In genomic region chr4:88372293-88373224, GRCm38 (mm10) we compare ENCODE assay signal across 21 mouse cellular contexts.
DNase-seq lines count a peak whose midpoint lies in the region; ATAC-seq and TF ChIP-seq lines count a peak whose summit lies in the region.
"Had no signal": no experiment of that assay in that cellular context is flagged by ENCODE, and none has a peak within 500 bp of the region (broad histone marks: within the 10 kb centered on the region; RNA-seq: fewer than 3 reads in every experiment).

No protein-coding gene starts in this region.

- H3K27ac ChIP-seq in forebrain, embryonic 15.5 days (replicated peaks), result 0 out of 2 replicates have a peak overlapping the region, but pooled peaks have one; percentile 8
- no peak overlapping the region for H3K27ac ChIP-seq in hindbrain, embryonic 16.5 days (ENCODE audit: low read depth, low read length)
- H3K27ac ChIP-seq in midbrain, embryonic 16.5 days (ENCODE audit: low read length), result peak overlapping the region; percentile 68
- no peak overlapping the region for H3K27ac ChIP-seq in intestine, postnatal 0 days (ENCODE audit: low read depth, low read length)
- H3K27ac ChIP-seq in kidney, embryonic 14.5 days (ENCODE audit: low read depth, low read length), result no peak overlapping the region
- H3K27ac ChIP-seq: gastrocnemius, adult 2 months; heart, adult 2 months; layer of hippocampus, adult 2 months; limb, embryonic 12.5 days; liver, embryonic 13.5 days; lung, embryonic 15.5 days; neural tube, embryonic 15.5 days had no signal

- no peak for TF ChIP-seq CTCF in intestine, postnatal 0 days (IDR thresholded peaks at IDR 0.05; ENCODE audit: low read depth)

- no peak overlapping the region for H3K4me2 ChIP-seq in forebrain, embryonic 15.5 days (replicated peaks)
- no peak overlapping the region for H3K4me2 ChIP-seq in hindbrain, embryonic 16.5 days (ENCODE audit: low read length)
- H3K4me2 ChIP-seq in midbrain, embryonic 16.5 days (ENCODE audit: low read length), result 0 out of 2 replicates have a peak overlapping the region, but pooled peaks have one; percentile 14
- H3K4me2 ChIP-seq in intestine, postnatal 0 days (replicated peaks; ENCODE audit: low read depth), result no peak overlapping the region
- no peak overlapping the region for H3K4me2 ChIP-seq in kidney, embryonic 14.5 days (replicated peaks; ENCODE audit: low read depth, low read length)
- H3K4me2 ChIP-seq: limb, embryonic 12.5 days; liver, embryonic 13.5 days; lung, embryonic 15.5 days; neural tube, embryonic 15.5 days had no signal

- H3K4me3 ChIP-seq in forebrain, embryonic 15.5 days, result no peak overlapping the region
- no peak overlapping the region for H3K4me3 ChIP-seq in hindbrain, embryonic 16.5 days (ENCODE audit: low read length)
- no peak overlapping the region for H3K4me3 ChIP-seq in midbrain, embryonic 16.5 days (ENCODE audit: low read depth, low read length)
- H3K4me3 ChIP-seq in intestine, postnatal 0 days (ENCODE audit: low read depth, low read length), result no peak overlapping the region
- H3K4me3 ChIP-seq in kidney, embryonic 14.5 days (ENCODE audit: low read length), result no peak overlapping the region
- H3K4me3 ChIP-seq: gastrocnemius, adult 2 months; heart, adult 2 months; layer of hippocampus, adult 2 months; limb, embryonic 12.5 days; liver, embryonic 13.5 days; lung, embryonic 15.5 days; myocyte; neural tube, embryonic 15.5 days had no signal

- H3K4me1 ChIP-seq in forebrain, embryonic 15.5 days, result peaks cover 7% of the 10 kb centered on the region
- peaks cover 3% of the 10 kb centered on the region; the same call in 1 of the 2 replicates for H3K4me1 ChIP-seq in hindbrain, embryonic 16.5 days (ENCODE audit: control insufficient read depth, insufficient read depth, low read depth, low read length)
- peaks cover 5% of the 10 kb centered on the region; the same call in 1 of the 2 replicates for H3K4me1 ChIP-seq in midbrain, embryonic 16.5 days (ENCODE audit: control insufficient read depth, insufficient read depth, low read length)
- no peaks in the 10 kb centered on the region for H3K4me1 ChIP-seq in intestine, postnatal 0 days (replicated peaks; ENCODE audit: control insufficient read depth, insufficient read depth, low read length)
- no peaks in the 10 kb centered on the region for H3K4me1 ChIP-seq in kidney, embryonic 14.5 days (ENCODE audit: control insufficient read depth, insufficient read depth, low read length)
- H3K4me1 ChIP-seq: limb, embryonic 12.5 days; liver, embryonic 13.5 days; lung, embryonic 15.5 days; neural tube, embryonic 15.5 days had no signal

- DNase-seq in embryo, embryonic 10 days (ENCODE audit: low spot score), result peak; percentile 17
- no peak for DNase-seq in embryo, embryonic 10.5 days (ENCODE audit: low spot score)
- no peak for DNase-seq in kidney, postnatal 14 days
- DNase-seq: adrenal gland, adult 2 months; cerebellum, adult 11 months; cerebellum, postnatal 36 days; gastrocnemius, adult 2 months; heart, adult 2 months; kidney, adult 8-10 months; liver, embryonic 13.5 days; thymus, postnatal 36 days had no signal

- 46% methylated on average over 18 of the region's 18 CpGs for WGBS in forebrain, embryonic 15.5 days
- 53% methylated on average over 18 of the region's 18 CpGs for WGBS in hindbrain, embryonic 16.5 days
- 41% methylated on average over 18 of the region's 18 CpGs for WGBS in midbrain, embryonic 16.5 days
- WGBS in intestine, postnatal 0 days, result 90% methylated on average over 18 of the region's 18 CpGs
- WGBS in kidney, embryonic 14.5 days, result 79% methylated on average over 18 of the region's 18 CpGs

- peak; percentile 43; the same call in 1 of the 2 replicates for ATAC-seq in forebrain, embryonic 15.5 days (replicated peaks)
- ATAC-seq in hindbrain, embryonic 16.5 days, result peak; percentile 71; the same call in 1 of the 2 replicates
- ATAC-seq in midbrain, embryonic 16.5 days, result peak; percentile 84
- ATAC-seq in intestine, postnatal 0 days, result no peak
- ATAC-seq in kidney, embryonic 14.5 days (ENCODE audit: low FRiP score, low TSS enrichment), result no peak

- H3K36me3 ChIP-seq in forebrain, embryonic 15.5 days, result no peaks in the 10 kb centered on the region
- H3K36me3 ChIP-seq in hindbrain, embryonic 16.5 days (ENCODE audit: control insufficient read depth, insufficient read depth, low read length), result no peaks in the 10 kb centered on the region; the same call in 1 of the 2 replicates
- H3K36me3 ChIP-seq in midbrain, embryonic 16.5 days (ENCODE audit: control insufficient read depth, insufficient read depth, low read length), result no peaks in the 10 kb centered on the region
- H3K36me3 ChIP-seq in intestine, postnatal 0 days (ENCODE audit: control insufficient read depth, insufficient read depth), result no peaks in the 10 kb centered on the region
- H3K36me3 ChIP-seq in kidney, embryonic 14.5 days (ENCODE audit: control insufficient read depth, insufficient read depth, low read length), result no peaks in the 10 kb centered on the region
- H3K36me3 ChIP-seq: limb, embryonic 12.5 days; liver, embryonic 13.5 days; lung, embryonic 15.5 days had no signal

- H3K9ac ChIP-seq in forebrain, embryonic 15.5 days (replicated peaks), result no peak overlapping the region; the same call in 1 of the 2 replicates
- H3K9ac ChIP-seq in hindbrain, embryonic 16.5 days (ENCODE audit: low read depth, low read length), result no peak overlapping the region
- H3K9ac ChIP-seq in midbrain, embryonic 16.5 days (ENCODE audit: low read depth, low read length), result 0 out of 2 replicates have a peak overlapping the region, but pooled peaks have one; percentile 25
- H3K9ac ChIP-seq in intestine, postnatal 0 days (ENCODE audit: low read depth, low read length), result no peak overlapping the region
- H3K9ac ChIP-seq in kidney, embryonic 14.5 days (ENCODE audit: low read depth, low read length), result no peak overlapping the region
- H3K9ac ChIP-seq: limb, embryonic 12.5 days; liver, embryonic 13.5 days; lung, embryonic 15.5 days; neural tube, embryonic 15.5 days had no signal

- no peaks in the 10 kb centered on the region for H3K27me3 ChIP-seq in forebrain, embryonic 15.5 days
- H3K27me3 ChIP-seq in hindbrain, embryonic 16.5 days (replicated peaks; ENCODE audit: control insufficient read depth, insufficient read depth, low read length), result no peaks in the 10 kb centered on the region
- no peaks in the 10 kb centered on the region for H3K27me3 ChIP-seq in midbrain, embryonic 16.5 days (ENCODE audit: control insufficient read depth, insufficient read depth, low read depth, low read length)
- no peaks in the 10 kb centered on the region for H3K27me3 ChIP-seq in intestine, postnatal 0 days (replicated peaks; ENCODE audit: control insufficient read depth, insufficient read depth, low read length)
- H3K27me3 ChIP-seq in kidney, embryonic 14.5 days (ENCODE audit: control insufficient read depth, insufficient read depth, low read length), result no peaks in the 10 kb centered on the region
- H3K27me3 ChIP-seq: limb, embryonic 12.5 days; liver, embryonic 13.5 days; lung, embryonic 15.5 days; neural tube, embryonic 15.5 days had no signal

- H3K9me3 ChIP-seq in forebrain, embryonic 15.5 days, result no peaks in the 10 kb centered on the region
- H3K9me3 ChIP-seq in hindbrain, embryonic 16.5 days (ENCODE audit: control insufficient read depth, low read length), result no peaks in the 10 kb centered on the region
- H3K9me3 ChIP-seq in midbrain, embryonic 16.5 days (replicated peaks; ENCODE audit: control insufficient read depth, low read length, poor library complexity, severe bottlenecking), result no peaks in the 10 kb centered on the region
- no peaks in the 10 kb centered on the region for H3K9me3 ChIP-seq in intestine, postnatal 0 days (ENCODE audit: control insufficient read depth)
- H3K9me3 ChIP-seq in kidney, embryonic 14.5 days (ENCODE audit: control insufficient read depth, low read length), result no peaks in the 10 kb centered on the region
- H3K9me3 ChIP-seq: limb, embryonic 12.5 days; liver, embryonic 13.5 days; lung, embryonic 15.5 days; neural tube, embryonic 15.5 days had no signal

Comparison
In these comparisons a context has a peak if more than half of its experiments do, and no peak if none do; other contexts are left out.
1. ATAC-seq: peak in forebrain, embryonic 15.5 days (single experiment), hindbrain, embryonic 16.5 days (single experiment) and midbrain, embryonic 16.5 days (single experiment); none in intestine, postnatal 0 days (single experiment) and kidney, embryonic 14.5 days (single experiment).
2. H3K27ac ChIP-seq: peak in forebrain, embryonic 15.5 days (single experiment) and midbrain, embryonic 16.5 days (single experiment); none in hindbrain, embryonic 16.5 days (single experiment), intestine, postnatal 0 days (single experiment) and kidney, embryonic 14.5 days (single experiment).